Mouse (Mus musculus): ENCODE measurements around the gene Tmc7. TPM values are rescaled to one million over a fixed set of nuclear protein-coding genes. Genes with fewer than 3 reads are reported as not detected.

Tmc7 gene
- total and polyA plus RNA-seq, 3 experiments = not detected

- H3K79me2 ChIP-seq (ENCODE audit: control insufficient read depth, insufficient read depth, low read length, poor library complexity) = no peaks in the 10 kb centered on the region
- H3K27me3 ChIP-seq (ENCODE audit: control insufficient read depth in 1 of 2, insufficient read depth in 2 of 2, low read length in 2 of 2) = no peaks in the 10 kb centered on the region
- no peaks in the 10 kb centered on the region for H3K9me3 ChIP-seq (replicated peaks; ENCODE audit: insufficient read depth, low read length)
- no peak overlapping the region for H3K4me3 ChIP-seq (ENCODE audit: control insufficient read depth in 1 of 2, insufficient read depth in 1 of 2, low read depth in 2 of 2, low read length in 2 of 2)
- H3K9ac ChIP-seq (ENCODE audit: control insufficient read depth, low read depth, low read length, poor library complexity, severe bottlenecking) = no peak overlapping the region
- DNase-seq (ENCODE audit: low read depth, low spot score) = no peak
- TF ChIP-seq ELF1 (IDR thresholded peaks at IDR 0.05; ENCODE audit: low read depth, low read length) (no peak), CTCF (IDR thresholded peaks at IDR 0.05 in 2 of 3, conservative IDR thresholded peaks at IDR 0.05 in 1 of 3; ENCODE audit: control insufficient read depth in 1 of 3, insufficient read depth in 1 of 3, low read depth in 2 of 3, low read length in 3 of 3, poor library complexity in 1 of 3, severe bottlenecking in 1 of 3) (no peak), CHD2 (IDR thresholded peaks at IDR 0.05; ENCODE audit: low read length) (no peak), RCOR1 (IDR thresholded peaks at IDR 0.05; ENCODE audit: low read depth, low read length) (no peak), MXI1 (IDR thresholded peaks at IDR 0.05; ENCODE audit: low read depth, low read length) (no peak), MYC (IDR thresholded peaks at IDR 0.05; ENCODE audit: low read depth, low read length) (no peak), UBTF (IDR thresholded peaks at IDR 0.05; ENCODE audit: borderline replicate concordance, insufficient read depth, low read depth, low read length) (no peak), CHD1 (IDR thresholded peaks at IDR 0.05; ENCODE audit: low read depth, low read length) (no peak), GABPA (IDR thresholded peaks at IDR 0.05; ENCODE audit: low read depth, low read length) (no peak), ZNF384 (IDR thresholded peaks at IDR 0.05; ENCODE audit: low read depth, low read length) (no peak), JUND (IDR thresholded peaks at IDR 0.05; ENCODE audit: low read depth, low read length) (no peak), MAFK (IDR thresholded peaks at IDR 0.05; ENCODE audit: borderline replicate concordance, low read depth, low read length) (no peak), MAZ (IDR thresholded peaks at IDR 0.05; ENCODE audit: low read depth, low read length) (no peak), EP300 (IDR thresholded peaks at IDR 0.05; ENCODE audit: low read depth in 1 of 2, low read length in 2 of 2) (no peak), TCF12 (IDR thresholded peaks at IDR 0.05; ENCODE audit: low read depth, low read length) (no peak), KAT2A (conservative IDR thresholded peaks at IDR 0.05; ENCODE audit: low read depth, low read length) (no peak)
- H3K36me3 ChIP-seq (ENCODE audit: control insufficient read depth in 1 of 2, insufficient read depth in 2 of 2, low read length in 2 of 2) = no peaks in the 10 kb centered on the region
- no peak overlapping the region for H3K27ac ChIP-seq (ENCODE audit: control insufficient read depth, low read depth, low read length)
- no peaks in the 10 kb centered on the region for H3K4me1 ChIP-seq (ENCODE audit: control insufficient read depth in 1 of 2, insufficient read depth in 2 of 2, low read length in 2 of 2)
Measured at GRCm38 (mm10) chr7:118614076-118614475, 29.5 kb upstream of the Tmc7 start.

GRCm38 (mm10) chr7:118611933-118612332 is 27.4 kb upstream of the Tmc7 start:
- TF ChIP-seq ZMIZ1 (IDR thresholded peaks at IDR 0.05; ENCODE audit: low read depth, low read length) = no peak
- no peak for TF ChIP-seq RAD21 (IDR thresholded peaks at IDR 0.05; ENCODE audit: low read depth, low read length)
- no peak for TF ChIP-seq ELF1 (IDR thresholded peaks at IDR 0.05; ENCODE audit: low read depth, low read length)
- no peak for TF ChIP-seq NRF1 (IDR thresholded peaks at IDR 0.05; ENCODE audit: insufficient read depth, low read depth, low read length, poor library complexity, severe bottlenecking)
- no peak for TF ChIP-seq POLR2AphosphoS5 (IDR thresholded peaks at IDR 0.05; ENCODE audit: borderline replicate concordance, low read depth, low read length)
- TF ChIP-seq JUND (IDR thresholded peaks at IDR 0.05; ENCODE audit: low read depth, low read length) = no peak
- H3K36me3 ChIP-seq (ENCODE audit: control insufficient read depth in 1 of 2, insufficient read depth in 2 of 2, low read length in 2 of 2) = no peaks in the 10 kb centered on the region
- H3K79me2 ChIP-seq (ENCODE audit: control insufficient read depth, insufficient read depth, low read length, poor library complexity) = no peaks in the 10 kb centered on the region
- no peak overlapping the region for H3K9ac ChIP-seq (ENCODE audit: control insufficient read depth, low read depth, low read length, poor library complexity, severe bottlenecking)
- H3K9me3 ChIP-seq (replicated peaks; ENCODE audit: insufficient read depth, low read length) = no peaks in the 10 kb centered on the region
- no peak for DNase-seq (ENCODE audit: low read depth, low spot score)
- H3K4me3 ChIP-seq (ENCODE audit: control insufficient read depth in 1 of 2, insufficient read depth in 1 of 2, low read depth in 2 of 2, low read length in 2 of 2) = no peak overlapping the region
- H3K27me3 ChIP-seq (ENCODE audit: control insufficient read depth in 1 of 2, insufficient read depth in 2 of 2, low read length in 2 of 2) = no peaks in the 10 kb centered on the region; a peak in 1 of 4 replicates
- no peaks in the 10 kb centered on the region for H3K4me1 ChIP-seq (ENCODE audit: control insufficient read depth in 1 of 2, insufficient read depth in 2 of 2, low read length in 2 of 2)
- no peak overlapping the region for H3K27ac ChIP-seq (ENCODE audit: control insufficient read depth, low read depth, low read length)

All from MEL (cell line).